Mouse (Mus musculus): ENCODE results near the gene Prune1.
"Not testable (repeated sequence)": the region's sequence is repeated elsewhere in the genome, so short reads cannot be mapped to it uniquely, and the experiment has no call there.

Gene Prune1

DNA sequence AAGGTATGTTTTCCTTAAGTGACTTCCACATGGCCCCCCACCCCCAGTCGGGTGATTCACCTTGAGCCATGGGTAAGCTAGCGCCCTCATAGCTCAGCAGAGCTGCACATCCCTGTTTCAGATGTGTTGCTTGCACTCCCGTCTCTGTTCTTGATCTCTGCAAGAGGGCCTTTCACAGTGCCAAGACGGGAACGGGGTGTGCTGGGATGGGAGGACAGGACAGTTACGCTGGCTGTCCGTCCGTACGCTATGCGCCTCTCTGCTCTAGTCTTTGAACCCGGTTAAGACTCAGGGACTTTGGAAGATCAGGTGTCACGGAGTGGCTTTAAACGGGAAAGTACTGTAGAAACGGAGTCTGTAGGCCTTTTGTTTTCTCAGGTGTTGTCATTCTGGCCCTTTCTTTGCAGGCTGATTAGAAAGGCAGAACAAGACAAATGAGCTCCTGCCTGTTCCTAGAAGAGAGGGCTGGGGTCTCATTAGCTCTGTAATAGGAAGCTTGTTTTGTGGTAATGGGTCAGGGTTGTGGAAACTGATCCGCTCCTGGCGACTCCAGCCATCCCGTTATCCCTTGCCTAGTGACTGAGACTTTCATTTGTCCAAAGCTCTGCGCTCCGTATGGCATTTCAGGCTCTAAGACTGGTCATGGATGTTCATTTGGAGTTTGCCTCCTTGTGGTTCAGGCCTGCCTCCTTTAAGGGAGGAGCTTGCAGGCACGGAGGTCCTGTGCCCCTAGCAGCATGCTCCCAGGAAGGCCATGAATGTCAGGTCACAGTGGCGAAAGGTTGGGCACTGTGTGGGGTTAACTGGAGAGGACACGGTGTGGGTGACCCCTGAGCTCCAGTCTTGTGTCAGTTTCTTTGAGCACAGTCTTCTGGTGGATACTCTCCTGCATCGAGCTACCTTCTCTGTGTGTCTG lies 46.2 kb downstream of the Prune1 start:
- DNase-seq = no peak

DNA sequence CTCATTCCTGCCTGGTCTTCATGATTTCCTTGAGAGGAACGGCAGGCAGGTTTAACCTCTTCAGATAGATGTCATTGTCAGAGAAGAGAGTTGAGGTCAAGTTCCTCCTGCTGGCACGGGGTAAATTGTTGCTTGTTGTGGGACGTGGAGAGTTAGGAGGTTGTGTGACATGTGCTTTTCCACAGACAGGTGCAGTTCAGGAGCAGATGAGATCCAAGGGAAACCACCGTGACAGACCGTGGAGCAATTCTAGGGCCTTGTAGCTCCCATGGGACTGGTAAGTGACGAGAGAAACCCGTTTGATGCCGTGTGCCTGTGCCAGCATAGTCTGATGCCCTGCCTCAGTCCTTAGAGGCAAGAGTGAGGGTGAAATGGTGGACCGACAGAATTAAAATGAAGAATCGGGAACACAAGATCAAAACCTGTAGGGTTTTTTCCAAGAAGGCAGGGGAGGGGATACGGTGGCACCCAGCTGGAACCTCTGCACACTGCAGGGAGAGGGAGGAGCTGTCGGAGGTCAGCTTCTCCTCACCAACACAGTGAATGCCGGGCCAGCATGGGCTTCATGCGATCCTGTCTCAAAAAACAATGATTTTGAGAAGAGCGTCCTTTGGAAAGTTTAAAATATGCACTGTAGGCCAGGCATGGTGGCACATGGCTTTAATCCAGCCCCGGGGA lies 48.4 kb downstream of the Prune1 start:
- no peak for DNase-seq

DNA sequence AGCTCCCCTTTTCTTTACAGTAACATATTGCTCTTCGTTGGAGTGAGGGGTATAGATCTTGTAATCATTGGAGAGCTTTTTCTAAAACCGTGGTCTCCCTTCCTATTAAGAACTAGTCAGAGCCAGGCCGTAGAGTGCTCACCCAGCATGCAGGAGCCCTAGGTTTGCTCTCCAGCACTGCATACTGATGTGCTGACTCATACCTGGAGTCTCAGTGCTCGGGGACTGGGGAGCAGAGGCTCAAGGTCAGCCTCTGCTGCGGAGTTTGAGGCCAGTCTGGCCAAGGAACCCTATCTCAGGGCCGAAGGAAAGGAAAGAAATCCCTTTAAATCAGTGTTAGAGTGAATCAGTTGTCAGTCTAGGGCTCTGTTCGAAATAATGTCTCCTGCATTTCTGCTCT lies 49.1 kb downstream of the Prune1 start:
- DNase-seq = no peak

DNA sequence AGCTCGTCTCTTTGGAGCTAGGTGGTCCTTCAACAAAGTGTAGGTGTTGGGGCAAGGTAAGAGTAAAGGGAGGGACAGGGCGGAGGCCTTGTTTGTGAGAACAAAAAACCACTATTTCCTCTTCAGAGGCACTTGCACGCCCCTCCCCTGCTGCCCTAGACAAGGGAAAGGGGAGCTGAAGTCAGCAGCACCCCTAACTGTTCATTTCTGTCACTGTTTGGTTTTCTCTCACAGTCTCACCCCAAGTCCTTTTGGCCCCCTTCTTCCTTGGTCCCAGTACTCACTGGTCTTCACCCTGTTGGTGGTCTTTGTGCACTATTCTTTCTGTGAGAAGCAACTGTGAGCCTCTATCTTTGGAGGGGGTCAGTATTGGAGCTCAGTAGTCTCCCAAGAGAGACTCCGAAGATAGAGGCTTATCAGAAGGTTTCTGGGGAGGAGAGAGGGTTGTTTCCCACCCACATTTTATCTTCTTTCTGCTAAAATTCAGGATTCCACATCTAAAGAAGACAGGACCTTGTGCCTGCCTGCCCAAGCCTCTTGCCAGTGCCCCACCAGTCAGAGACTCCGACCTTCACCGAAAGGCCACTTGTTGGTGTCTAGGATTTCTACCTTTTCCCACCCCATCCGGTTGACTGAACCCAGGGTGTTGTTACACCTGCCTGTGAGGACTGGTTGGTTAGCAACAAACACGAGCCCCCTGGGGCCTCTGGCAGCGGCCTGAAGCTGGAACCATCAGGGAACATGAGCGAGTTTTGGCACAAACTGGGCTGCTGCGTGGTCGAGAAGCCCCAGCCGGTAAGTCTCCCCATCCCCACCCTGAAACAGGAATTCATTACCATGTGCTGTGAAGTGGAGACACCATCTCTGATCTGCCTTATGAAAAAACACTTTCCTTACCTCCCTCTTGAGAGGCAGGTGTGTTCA lies 50.3 kb downstream of the Prune1 start, which contains the start of gene Mllt11:
Gene Mllt11, minus strand, starts transcription at position 874 of the 924 bp plus-strand sequence.
- no peak for DNase-seq

DNA sequence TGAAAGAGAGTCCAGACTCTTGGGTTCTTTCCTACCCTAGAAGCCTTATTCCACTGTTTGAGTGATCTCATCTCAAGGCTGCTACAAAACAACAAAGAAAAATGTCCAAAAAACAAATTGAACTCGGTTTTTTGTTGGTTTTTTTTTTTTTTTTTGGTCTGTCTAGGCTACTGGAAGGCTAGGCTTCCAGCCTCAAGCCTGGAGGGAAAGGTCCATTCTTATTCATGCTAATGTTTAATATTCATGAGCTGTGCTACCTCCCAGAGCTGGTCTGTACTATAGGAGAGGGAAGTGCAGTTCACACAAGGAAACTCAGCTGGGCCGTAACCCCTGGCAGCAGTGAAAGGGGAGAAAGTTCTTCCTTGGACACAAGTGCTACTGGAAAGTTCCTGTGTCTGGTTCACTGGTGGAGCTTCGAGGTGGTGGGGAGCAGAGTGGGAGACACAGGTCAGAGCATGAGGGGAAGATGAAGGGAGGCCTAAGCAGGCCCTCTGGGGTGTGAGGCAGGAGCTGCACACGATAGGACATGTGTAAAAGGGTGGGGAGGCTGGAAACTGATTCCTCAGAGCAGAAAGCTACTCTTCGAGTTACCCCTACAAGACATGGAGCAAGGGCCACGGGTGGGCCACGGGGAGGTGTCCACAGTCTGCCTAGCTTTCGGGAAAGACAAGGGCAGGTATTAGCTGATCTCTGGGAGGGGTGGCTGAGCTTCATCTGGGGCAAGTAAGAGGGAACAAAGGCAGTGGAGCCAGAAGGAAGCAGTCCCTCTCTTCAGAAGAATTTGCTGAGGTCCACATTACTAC lies 51.2 kb downstream of the Prune1 start:
- DNase-seq = no peak

DNA sequence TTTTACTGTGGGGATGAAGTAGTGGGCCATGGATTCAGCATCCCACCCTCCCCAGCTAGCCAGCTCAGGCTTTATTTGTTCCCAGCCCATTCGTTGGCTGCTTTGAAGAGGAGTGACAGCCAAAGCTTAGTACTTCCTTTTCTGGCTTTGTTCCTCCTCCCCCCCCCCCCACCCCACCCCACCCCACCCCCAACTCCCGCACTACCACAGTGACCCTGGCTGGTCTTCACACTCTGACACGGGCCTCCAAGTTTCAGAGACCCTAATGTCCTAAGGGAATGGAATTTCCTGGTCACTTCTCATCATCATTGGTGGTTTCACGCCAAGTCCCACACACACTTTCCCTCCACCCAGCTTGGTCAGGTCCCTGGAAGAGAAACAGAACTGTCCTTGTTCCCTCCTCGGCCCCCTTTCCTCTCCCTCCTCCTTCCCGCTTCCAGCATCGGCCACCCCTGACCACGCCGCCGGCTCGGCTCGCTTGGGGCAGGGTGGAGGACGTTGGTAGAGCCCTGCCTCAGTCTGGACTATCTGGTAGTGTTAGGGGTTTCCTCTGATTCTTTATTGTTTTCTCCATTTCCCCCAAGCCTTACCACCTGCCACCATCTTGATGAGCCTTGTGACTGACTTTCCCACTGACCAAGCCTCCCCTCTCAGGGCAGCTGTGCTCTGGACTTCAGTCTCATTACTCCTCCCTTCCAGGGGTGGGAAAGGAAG lies 51.9 kb downstream of the Prune1 start:
- peak; percentile 70 for DNase-seq

DNA sequence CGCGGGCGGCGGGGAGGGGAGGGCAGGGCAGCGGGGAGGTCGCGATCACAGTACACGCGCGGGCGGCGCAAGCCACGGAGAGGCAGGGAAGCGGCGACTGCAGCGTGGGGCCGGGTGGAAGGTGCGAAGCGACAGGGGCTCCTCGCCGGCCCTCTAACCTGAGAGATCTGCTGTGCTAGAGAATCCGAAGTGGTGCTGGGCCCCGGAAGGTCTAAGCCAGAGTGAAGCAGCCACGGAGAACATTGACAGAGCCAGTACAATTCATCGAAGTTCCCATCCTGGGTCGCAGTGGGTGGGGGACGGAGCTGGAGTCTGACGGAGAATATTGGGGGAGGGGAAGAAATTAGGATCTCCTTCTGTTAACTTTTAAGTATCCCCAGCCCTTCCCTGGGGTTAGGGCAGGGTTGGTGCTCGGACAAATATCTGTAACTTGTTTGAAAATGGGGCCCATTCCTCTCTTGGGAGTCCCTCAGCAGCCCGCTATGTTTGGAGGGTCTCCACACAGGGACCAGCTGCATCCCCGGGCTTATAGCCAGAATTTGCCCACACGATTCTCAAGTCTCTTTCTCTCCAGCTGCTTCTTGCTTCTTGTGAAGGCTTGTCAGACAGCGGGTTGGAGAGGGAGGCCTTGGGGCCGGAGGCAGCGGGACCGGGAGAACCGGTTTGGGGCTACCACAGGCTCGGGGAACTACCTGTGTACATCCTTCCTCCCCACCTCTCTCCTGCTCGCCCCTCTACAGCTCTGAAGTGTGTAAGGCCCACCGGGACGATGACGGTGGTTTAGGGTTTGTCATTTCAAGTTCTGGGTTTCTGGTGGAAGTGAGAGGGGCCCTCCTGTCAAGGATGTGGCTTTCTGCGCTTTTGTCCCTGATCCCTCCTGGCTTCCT lies 52.7 kb downstream of the Prune1 start:
- DNase-seq = peak; percentile 47

DNA sequence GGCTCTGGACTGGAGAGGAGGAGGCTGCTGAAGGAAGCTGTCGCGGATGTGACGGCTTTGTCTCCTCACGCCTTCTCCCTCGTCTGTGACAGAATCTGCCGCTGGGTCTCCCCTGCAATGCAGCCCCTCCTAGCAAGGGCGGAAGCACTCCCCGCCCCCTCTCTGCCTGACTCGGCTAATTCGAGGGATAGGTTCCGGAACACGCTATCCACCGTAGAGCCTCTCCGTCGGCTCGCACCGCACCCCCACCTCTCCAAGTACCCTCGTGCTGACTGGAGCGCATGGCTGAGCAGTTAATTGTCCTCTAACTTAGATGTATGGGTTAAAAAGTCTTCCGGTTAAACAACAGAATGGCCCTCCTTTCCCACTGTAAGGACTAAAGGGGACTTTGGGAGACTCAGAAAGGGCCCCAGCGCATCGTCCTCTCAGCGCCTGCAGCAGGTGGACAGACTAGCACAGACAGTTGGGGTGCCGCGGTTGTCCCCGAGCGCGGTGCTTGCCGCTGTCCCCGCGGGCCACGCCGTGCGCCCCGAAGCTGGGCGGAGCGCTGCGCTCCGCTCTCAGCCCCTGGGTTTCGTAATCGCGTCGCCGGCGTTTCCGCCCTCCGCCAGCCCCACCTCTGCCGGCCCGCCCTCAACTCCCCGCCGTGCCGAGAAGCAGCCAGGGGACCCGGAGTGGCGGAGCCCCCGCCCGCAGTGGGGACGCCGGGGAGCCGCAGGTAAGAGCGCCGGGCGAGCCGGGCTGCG lies 53.6 kb downstream of the Prune1 start, which contains the start of gene Cdc42se1:
Gene Cdc42se1, plus strand, starts transcription at position 585 of the 746 bp plus-strand sequence.
- DNase-seq = peak; percentile 92

DNA sequence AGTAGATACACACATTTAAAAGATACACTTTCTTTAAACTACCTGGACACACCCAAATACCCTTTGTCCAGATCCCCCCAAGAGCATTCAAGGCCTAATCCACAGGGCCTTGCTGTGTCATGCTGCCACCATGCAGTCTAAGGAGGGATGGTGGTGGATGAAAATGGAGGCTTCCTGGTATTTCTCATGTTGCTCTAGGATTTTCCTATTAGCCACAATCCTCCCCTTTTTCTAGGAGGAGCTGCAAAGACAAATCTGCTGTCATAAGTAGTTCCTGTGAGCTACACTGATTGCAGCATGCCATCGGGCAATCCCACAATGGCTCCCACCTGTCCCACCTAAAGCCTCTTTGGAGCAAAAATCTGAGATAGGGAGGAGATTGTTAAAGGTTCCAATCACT lies 54.7 kb downstream of the Prune1 start:
- DNase-seq = peak; percentile 23

DNA sequence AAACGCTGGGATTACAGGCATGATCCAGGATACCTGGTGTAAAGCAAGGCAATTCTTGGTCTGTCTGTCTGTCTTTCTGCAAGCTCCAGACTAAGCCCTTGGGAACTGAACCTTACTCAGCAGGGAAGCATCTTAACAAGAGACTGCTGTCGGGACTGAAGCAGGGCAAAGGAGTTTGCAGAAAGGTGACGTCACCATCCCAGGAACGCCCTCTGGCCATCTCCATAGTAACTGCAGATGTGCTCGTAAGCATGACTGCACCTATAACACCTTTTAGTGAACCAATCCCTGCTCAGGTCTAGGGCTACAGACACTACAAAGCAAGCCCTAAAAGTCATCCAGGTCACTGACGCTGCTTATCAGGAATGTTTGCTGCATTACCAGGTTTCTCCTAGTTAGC lies 57.6 kb downstream of the Prune1 start:
- DNase-seq = peak; percentile 64

DNA sequence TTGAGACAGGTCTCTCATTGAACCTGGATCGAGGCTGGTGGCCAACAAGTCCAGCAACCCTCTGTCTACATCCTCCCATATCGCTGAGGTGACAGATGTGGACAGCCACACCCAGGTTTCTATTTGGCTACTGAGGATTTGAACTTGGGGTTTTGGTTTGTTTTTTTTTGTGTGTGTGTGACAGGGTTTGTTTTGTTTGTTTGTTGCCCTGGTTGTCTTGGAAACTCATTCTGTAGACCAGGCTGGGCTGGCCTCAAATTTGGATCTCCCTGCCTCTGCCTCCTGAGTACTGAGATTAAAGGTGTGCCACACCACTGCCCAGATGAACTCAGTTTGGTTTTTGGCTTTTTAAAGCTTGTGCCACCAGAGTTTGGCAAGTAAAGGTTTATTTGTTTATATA lies 58.8 kb downstream of the Prune1 start:
- no peak for DNase-seq

DNA sequence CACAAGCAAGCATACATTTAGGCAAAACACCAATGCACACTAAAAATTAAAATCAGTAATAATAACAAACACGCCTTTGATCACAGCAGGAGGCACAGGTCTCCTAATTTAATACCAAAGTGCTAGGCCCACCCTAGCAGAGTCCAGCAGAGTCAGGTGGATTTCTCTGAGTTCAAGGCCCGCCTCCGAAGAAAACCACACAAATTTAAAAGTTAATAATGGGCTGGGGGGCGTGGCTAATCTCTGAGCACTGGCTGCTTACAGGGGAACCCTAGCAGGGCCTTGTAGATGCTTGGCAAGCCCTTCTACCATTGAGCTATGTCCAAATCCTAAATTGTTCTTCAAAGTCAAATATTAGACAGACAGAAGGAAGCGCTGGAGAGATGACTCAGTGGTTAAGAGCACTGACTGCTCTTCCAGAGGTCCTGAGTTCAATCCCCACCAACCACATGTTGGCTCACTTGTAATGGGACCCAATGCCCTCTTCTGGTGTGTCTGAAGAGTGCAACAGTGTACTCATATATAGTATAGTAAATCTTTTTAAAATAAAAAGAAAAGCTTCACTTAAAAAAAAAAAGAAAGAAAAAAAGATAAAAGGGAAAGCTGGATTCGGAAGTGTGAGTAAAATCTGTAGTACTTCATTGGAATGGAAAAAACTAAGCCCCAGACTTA lies 63.3 kb downstream of the Prune1 start:
- DNase-seq = no peak

DNA sequence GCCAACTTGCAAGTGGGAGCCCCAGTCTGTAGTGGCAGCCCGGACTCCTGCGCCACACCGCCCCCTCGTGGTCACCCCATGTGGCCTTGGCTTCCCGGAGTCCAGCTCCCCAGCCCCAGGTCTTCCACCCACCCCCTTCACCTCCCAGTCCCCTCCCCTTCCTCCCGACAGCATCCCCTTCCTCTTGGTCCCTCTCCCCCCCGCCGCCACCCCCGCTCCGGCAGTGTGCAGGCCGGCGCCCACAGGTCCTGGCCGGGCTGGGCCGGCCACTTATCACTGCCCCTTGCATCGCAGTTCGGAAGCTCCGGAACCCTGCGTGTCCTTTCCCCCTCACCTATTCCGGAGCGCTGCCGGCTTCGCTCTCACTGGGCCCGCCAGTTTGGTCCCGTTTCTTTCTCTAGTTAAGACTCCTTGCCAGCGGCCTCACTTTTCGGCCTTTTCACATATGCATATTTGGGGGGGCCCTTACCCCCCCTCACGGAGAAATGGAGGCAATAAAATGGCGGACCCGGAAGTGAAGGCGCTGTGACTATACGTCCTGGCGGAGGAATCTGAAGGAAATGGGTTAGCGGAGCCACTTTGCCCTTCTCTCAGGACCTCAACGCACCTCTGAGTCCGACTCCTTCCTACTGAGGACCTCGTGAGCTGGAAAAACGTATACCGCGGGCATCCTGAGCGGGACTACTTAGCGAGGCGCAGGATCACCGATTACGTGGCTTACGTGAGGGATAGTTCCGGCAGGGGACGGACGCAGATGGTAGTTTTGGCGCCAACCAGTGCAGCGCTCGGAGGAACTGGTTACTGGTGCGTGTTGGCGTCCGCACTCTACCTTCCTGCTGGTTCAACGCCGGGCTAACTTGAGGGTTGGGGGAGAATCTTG lies 64.4 kb downstream of the Prune1 start, which contains the start of gene Gabpb2:
Gene Gabpb2, minus strand, starts transcription at position 662 of the 880 bp plus-strand sequence.
- peak; percentile 96 for DNase-seq

DNA sequence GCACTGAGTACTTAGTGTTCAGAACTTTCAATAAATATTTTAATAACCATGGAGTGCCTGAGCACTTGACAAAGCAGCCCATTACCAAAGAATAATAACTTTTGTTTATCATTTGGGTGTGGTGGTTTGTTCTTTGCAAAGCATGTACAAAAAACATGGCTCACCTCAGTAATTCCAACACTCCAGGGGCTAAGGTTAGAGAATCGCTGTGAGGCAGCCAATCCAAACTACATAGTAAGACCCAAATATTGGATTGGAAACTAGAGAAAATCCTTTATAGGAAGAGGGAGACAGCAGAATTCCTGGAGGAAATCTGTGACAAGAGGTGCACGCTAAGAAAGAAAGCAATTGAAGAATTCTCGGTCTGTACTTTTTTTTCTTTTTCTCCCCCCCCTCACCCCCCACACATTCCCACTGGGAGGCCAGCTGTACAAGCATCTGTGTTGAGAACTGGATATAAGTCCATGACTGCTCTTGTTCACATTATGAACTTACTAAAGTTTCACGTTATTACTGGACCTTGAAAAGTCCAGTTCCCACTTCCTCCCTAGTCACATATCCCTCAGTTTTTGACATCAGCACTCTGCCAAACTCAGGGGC lies 65.1 kb downstream of the Prune1 start:
- DNase-seq = no peak

DNA sequence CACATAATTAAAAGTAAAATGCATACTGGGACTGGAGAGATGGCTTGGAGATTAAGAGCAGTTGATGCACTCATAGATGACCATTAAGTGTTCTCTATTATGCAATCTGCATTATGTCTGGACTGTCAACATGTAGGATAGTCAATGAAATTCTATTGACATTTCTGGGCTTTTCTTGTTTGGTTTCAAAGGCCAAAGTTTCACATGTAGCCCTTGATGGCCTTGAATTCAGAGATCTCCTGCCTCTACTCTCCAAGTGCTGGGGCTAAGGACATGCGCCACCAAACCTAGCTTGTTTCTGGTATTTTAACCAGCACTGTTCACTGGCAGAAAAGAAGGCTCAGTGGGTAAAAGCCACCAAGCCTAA lies 68.3 kb downstream of the Prune1 start:
- DNase-seq = no peak

DNA sequence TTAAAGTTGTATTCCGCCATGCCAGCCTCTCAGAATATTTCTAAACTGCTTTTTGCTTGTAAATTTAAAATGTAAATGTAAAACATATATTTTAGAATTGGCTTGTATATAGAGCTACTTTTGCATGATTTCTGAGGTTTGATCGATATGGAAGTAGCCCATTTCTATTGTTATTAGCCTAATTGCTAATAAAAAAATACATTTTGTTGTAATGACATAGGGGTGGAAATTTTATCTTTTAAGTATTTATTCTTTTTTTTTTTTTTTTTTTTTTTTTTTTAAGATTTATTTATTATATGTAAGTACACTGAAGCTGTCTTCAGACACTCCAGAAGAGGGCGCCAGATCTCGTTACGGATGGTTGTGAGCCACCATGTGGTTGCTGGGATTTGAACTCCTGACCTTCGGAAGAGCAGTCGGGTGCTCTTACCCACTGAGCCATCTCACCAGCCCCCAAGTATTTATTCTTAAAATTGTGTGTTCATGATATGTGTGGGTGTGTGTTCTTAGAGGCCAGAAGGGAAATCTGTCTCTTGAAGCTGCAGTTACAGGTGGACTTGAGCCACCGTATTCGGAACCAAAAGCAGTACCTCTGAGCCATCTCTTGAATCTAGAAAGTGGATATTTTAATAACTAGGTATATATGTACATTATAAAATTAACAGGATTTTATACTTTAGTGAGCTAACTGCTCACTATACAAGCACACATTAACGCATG lies 68.8 kb downstream of the Prune1 start:
- not testable (repeated sequence) for DNase-seq

DNA sequence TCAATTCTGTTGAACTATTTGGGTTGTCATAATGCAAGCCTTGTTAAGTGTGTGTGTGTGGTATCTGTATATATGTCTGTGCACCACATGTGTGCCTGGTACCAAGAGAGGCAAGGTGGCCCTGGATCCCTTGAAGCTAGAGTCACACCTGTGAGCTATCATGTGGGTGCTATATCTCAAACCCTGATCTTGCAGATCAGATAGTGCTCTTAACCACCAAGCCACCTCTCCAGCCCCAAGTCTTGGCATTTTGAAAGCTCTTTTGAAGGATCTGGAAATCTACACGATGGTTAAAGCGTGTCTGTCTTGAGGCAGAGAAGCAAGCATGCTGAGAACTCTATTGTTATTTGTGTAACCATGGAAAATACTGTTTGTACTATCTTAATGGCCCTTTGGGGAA lies 71.3 kb downstream of the Prune1 start:
- no peak for DNase-seq
